In genomic region chr7:127776426-127776825, GRCm38 (mm10) we compare ENCODE assay signal across 8 mouse cellular contexts. TPM values are rescaled to one million over a fixed set of nuclear protein-coding genes. Genes with fewer than 3 reads are reported as not detected.
A peak's percentile ranks its signal among the peaks of the same experiment; 100 is the strongest.
DNase-seq lines count a peak whose midpoint lies in the region; ATAC-seq and TF ChIP-seq lines count a peak whose summit lies in the region.

Setd1a (plus strand) TSS chr7:127776670.

- peaks cover 0 to 3% of the 10 kb centered on the region in 2 experiments; a peak in 2 of 4 replicates for H3K4me1 ChIP-seq in ES-E14 (ENCODE audit: control insufficient read depth in 2 of 2, insufficient read depth in 2 of 2, low read length in 2 of 2, poor library complexity in 1 of 2)
- peaks cover 14% of the 10 kb centered on the region for H3K4me1 ChIP-seq in forebrain, embryonic 15.5 days
- peaks cover 11% of the 10 kb centered on the region for H3K4me1 ChIP-seq in lung, adult 2 months (ENCODE audit: control insufficient read depth, insufficient read depth, low read length)
- H3K4me1 ChIP-seq in olfactory bulb, adult 2 months (ENCODE audit: control insufficient read depth, insufficient read depth, low read length): peaks cover 2% of the 10 kb centered on the region; the same call in 1 of the 2 replicates

- ATAC-seq in forebrain, embryonic 15.5 days (replicated peaks): peak; percentile 68

- in situ Hi-C loops in ES-E14 (cut with MboI; ENCODE audit: low sequenced_read_pairs in 2 of 2, unreplicated experiment in 2 of 2): no loop called here

- H3K9me3 ChIP-seq in ES-E14 (ENCODE audit: control insufficient read depth, insufficient read depth, low read depth, low read length): no peaks in the 10 kb centered on the region
- H3K9me3 ChIP-seq in forebrain, embryonic 15.5 days: no peaks in the 10 kb centered on the region

- no peak for TF ChIP-seq CTCF in lung, adult 2 months (IDR thresholded peaks at IDR 0.05; ENCODE audit: insufficient read depth, low read length)
- TF ChIP-seq CTCF in olfactory bulb, adult 2 months (IDR thresholded peaks at IDR 0.05; ENCODE audit: insufficient read depth, low read depth, low read length): no peak

- H3K9ac ChIP-seq in ES-E14 (ENCODE audit: insufficient read depth, low read depth, low read length, poor library complexity, severe bottlenecking): peak within 1 kb of the TSS; percentile 97
- H3K9ac ChIP-seq in forebrain, embryonic 15.5 days (replicated peaks): peak within 1 kb of the TSS; percentile 87

- peak within 1 kb of the TSS; percentile 94 for H3K27ac ChIP-seq in ES-E14 (ENCODE audit: insufficient read depth, low read depth, low read length, poor library complexity, severe bottlenecking)
- H3K27ac ChIP-seq in forebrain, embryonic 15.5 days (replicated peaks): peak within 1 kb of the TSS; percentile 99
- peak within 1 kb of the TSS; percentile 99 for H3K27ac ChIP-seq in olfactory bulb, adult 2 months (ENCODE audit: insufficient read depth, low read depth, low read length)

- under 1% methylated on average over 23 of the region's 23 CpGs for WGBS in forebrain, embryonic 15.5 days
- WGBS in lung, adult 2 months: under 1% methylated on average over 23 of the region's 23 CpGs
- under 1% methylated on average over 23 of the region's 23 CpGs for WGBS in olfactory bulb, adult 2 months

- H3K4me3 ChIP-seq in ES-E14 (ENCODE audit: insufficient read depth in 1 of 2, low read depth in 1 of 2, low read length in 2 of 2, poor library complexity in 1 of 2, severe bottlenecking in 1 of 2): peak within 1 kb of the TSS; percentile 84 to 98
- peak within 1 kb of the TSS; percentile 66 for H3K4me3 ChIP-seq in forebrain, embryonic 15.5 days
- peak within 1 kb of the TSS; percentile 86 for H3K4me3 ChIP-seq in lung, adult 2 months (replicated peaks; ENCODE audit: extremely low read depth, low read depth, low read length)
- H3K4me3 ChIP-seq in olfactory bulb, adult 2 months (ENCODE audit: insufficient read depth, low read depth, low read length): peak within 1 kb of the TSS; percentile 92

- TF ChIP-seq POLR2A in lung, adult 2 months (IDR thresholded peaks at IDR 0.05; ENCODE audit: borderline replicate concordance, extremely low read depth, low read depth, low read length): no peak
- TF ChIP-seq POLR2A in olfactory bulb, adult 2 months (IDR thresholded peaks at IDR 0.05; ENCODE audit: insufficient read depth, low read depth, low read length): peak; percentile 36; the same call in 1 of the 2 replicates

- peak; percentile 79 for DNase-seq in ES-E14 (ENCODE audit: low read depth, low spot score)
- DNase-seq in cerebellum, adult 11-12 months: peak; percentile 90
- DNase-seq in heart, postnatal 25 days (ENCODE audit: low spot score): peak; percentile 68
- peak; percentile 88 to 92 for DNase-seq in layer of hippocampus, adult 18-20 months (ENCODE audit: low spot score in 2 of 2)
- DNase-seq in lung, adult 2 months: peak; percentile 88
- DNase-seq in thymus, adult 18-20 months: peak; percentile 52 to 74

- peaks cover 19% of the 10 kb centered on the region for H3K36me3 ChIP-seq in ES-E14 (ENCODE audit: control insufficient read depth, insufficient read depth, low read length, poor library complexity, severe bottlenecking)
- peaks cover 27% of the 10 kb centered on the region for H3K36me3 ChIP-seq in forebrain, embryonic 15.5 days

- intact Hi-C loops in heart, postnatal 25 days (cut with DNase I): no loop called here

- H3K27me3 ChIP-seq in forebrain, embryonic 15.5 days: no peaks in the 10 kb centered on the region

- H3K4me2 ChIP-seq in forebrain, embryonic 15.5 days (replicated peaks): peak within 1 kb of the TSS; percentile 78

TF ChIP-seq in ES-E14, 5 proteins besides CTCF, POLR2A, EP300 and RAD21:
- TF ChIP-seq ZNF384 (IDR thresholded peaks at IDR 0.05; ENCODE audit: low read depth, low read length) (peak; percentile 56; the same call in 1 of the 2 replicates), CHD2 (IDR thresholded peaks at IDR 0.05; ENCODE audit: low read depth, low read length) (no peak), ZC3H11A (IDR thresholded peaks at IDR 0.05; ENCODE audit: borderline replicate concordance, low read depth, low read length) (peak; percentile 96), HCFC1 (IDR thresholded peaks at IDR 0.05; ENCODE audit: borderline replicate concordance, insufficient read depth, low read length) (no peak), MAFK (IDR thresholded peaks at IDR 0.05; ENCODE audit: insufficient read depth, low read depth, low read length) (0 out of 2 replicates have a peak, but pooled peaks have one; percentile 18)

RNA-seq across cellular contexts. Expression of gene Setd1a, which starts in this region (rescaled TPM):
- 22.6 and 24.4 TPM in 2 replicates for total RNA-seq in ES-E14 (2012; rRNA removed)
- polyA plus RNA-seq in forebrain, embryonic 15.5 days (2015; fragmentation: Nextera tagmentation; extraction: Ambion mirVana): 22.4 and 24.8 TPM in 2 replicates
- total RNA-seq in heart, postnatal 25 days (2021): 10 to 100 TPM; 18.8 to 21.1 TPM
- total RNA-seq in layer of hippocampus, adult 18-20 months (2021): 10 to 100 TPM; 35.4 to 44.6 TPM
- 10.8 and 15.6 TPM in 2 replicates for polyA plus RNA-seq in lung, adult 2 months (2012; rRNA removed)
- 526 TPM in 1 of 2 replicates, not detected in the other for polyA plus RNA-seq in olfactory bulb, adult 2 months (2012; ENCODE audit: insufficient read depth, insufficient read length, low replicate concordance, missing spikeins)

Comparison
In these comparisons a context has a peak if more than half of its experiments do, and no peak if none do; other contexts are left out.
1. Peak in every context shown above with its lines: DNase-seq, ATAC-seq, H3K4me3 ChIP-seq and H3K27ac ChIP-seq.